Mouse (Mus musculus) heart, embryonic 16.5 days (tissue): ENCODE data around the gene Bcor. TPM values are rescaled to one million over a fixed set of nuclear protein-coding genes. Genes with fewer than 3 reads are reported as not detected.

ENCODE experiments used
- ATAC-seq: fragments of 200-750 bp; cut with Nextera tagmentation; replicated peaks from 2 replicates; pipeline ENCODE4 v1.8.0; 2017; ENCODE audit warnings: moderate number of reproducible peaks; ENCODE audit not compliant: insufficient read depth, low FRiP score; ENCODE audit errors: extremely low read depth
- H3K27ac ChIP-seq: fragments of 300-500 bp; sonication (generic); 2 replicates; pipeline ENCODE4 v1.5.1; 2014; ENCODE audit warnings: mild to moderate bottlenecking, low read length, control low read depth, moderate library complexity
- H3K27me3 ChIP-seq: fragments of 300-500 bp; sonication (generic); 2 replicates; pipeline ENCODE4 v1.6.1; 2014; ENCODE audit warnings: low read length, mixed read lengths; ENCODE audit not compliant: control insufficient read depth, insufficient read depth
- H3K36me3 ChIP-seq: fragments of 300-500 bp; sonication (generic); 2 replicates; pipeline ENCODE4 v1.6.1; 2014; ENCODE audit not compliant: control insufficient read depth, insufficient read depth
- H3K4me1 ChIP-seq: fragments of 300-500 bp; sonication (generic); 2 replicates; pipeline ENCODE4 v1.6.1; 2014; ENCODE audit warnings: low read length, mixed read lengths; ENCODE audit not compliant: control insufficient read depth, insufficient read depth
- H3K4me2 ChIP-seq: fragments of 300-500 bp; sonication (generic); 2 replicates; pipeline ENCODE4 v1.6.1; 2014; ENCODE audit warnings: low read depth, mild to moderate bottlenecking, control low read depth, low read length
- H3K4me3 ChIP-seq: fragments of 300-500 bp; sonication (generic); 2 replicates; pipeline ENCODE4 v1.5.1; 2014; ENCODE audit warnings: mild to moderate bottlenecking, control low read depth, low read length
- H3K9ac ChIP-seq: fragments of 300-500 bp; sonication (generic); 2 replicates; pipeline ENCODE4 v1.6.1; 2014; ENCODE audit warnings: low read length, control low read depth
- H3K9me3 ChIP-seq: fragments of 300-500 bp; sonication (generic); replicated peaks from 2 replicates; pipeline ENCODE4 v1.6.1; 2016; ENCODE audit warnings: low read length; ENCODE audit not compliant: control insufficient read depth
- WGBS: fragments of 180-500 bp; shearing (Covaris S2); extraction: QIAGEN DNeasy Blood & Tissue Kit; methylation state at CpG from one replicate; pipeline ENCODE4 v1.1.7; 2014; 5-methylcytosine and 5-hydroxymethylcytosine counted together
- polyA plus RNA-seq: library from polyadenylated mRNA; unstranded; fragments of >200 nt; fragmentation: Nextera tagmentation; extraction: Ambion mirVana; gene quantifications from 2 replicates; pipeline ENCODE4 v1.2.1, GENCODE M21; 2015

Gene Bcor
- polyA plus RNA-seq, 1 experiment from 2014 or later: 11.5 TPM

- no peaks in the 10 kb centered on the region for H3K36me3 ChIP-seq
- no peak overlapping the region for H3K4me2 ChIP-seq
- 53% methylated on average over 11 of the region's 11 CpGs for WGBS
- H3K27me3 ChIP-seq: no peaks in the 10 kb centered on the region; the same call in 1 of the 2 replicates
- ATAC-seq: peak; percentile 46
- H3K9me3 ChIP-seq: no peaks in the 10 kb centered on the region
- no peak overlapping the region for H3K9ac ChIP-seq
- H3K27ac ChIP-seq: peak overlapping the region; percentile 73
- H3K4me3 ChIP-seq: no peak overlapping the region
- 0 out of 2 replicates have a peak, but pooled peaks cover 2% of the 10 kb centered on the region for H3K4me1 ChIP-seq
These were observed 4.7 kb upstream of the Bcor start for GRCm38 (mm10) chrX:12164591-12165529.

GRCm38 (mm10) chrX:12159534-12159881 lies 647 bp downstream of the Bcor start:
- ATAC-seq: no peak
- peak overlapping the region; percentile 60 for H3K4me3 ChIP-seq
- H3K4me2 ChIP-seq: peak overlapping the region; percentile 71
- H3K27me3 ChIP-seq: peaks cover 22% of the 10 kb centered on the region; the same call in 1 of the 2 replicates
- WGBS: 7% methylated on average over 15 of the region's 19 CpGs
- no peaks in the 10 kb centered on the region for H3K9me3 ChIP-seq
- no peaks in the 10 kb centered on the region for H3K36me3 ChIP-seq
- H3K9ac ChIP-seq: peak overlapping the region; percentile 81
- peaks cover 22% of the 10 kb centered on the region for H3K4me1 ChIP-seq
- H3K27ac ChIP-seq: peak overlapping the region; percentile 90

GRCm38 (mm10) chrX:12158821-12159533 lies 1.2 kb downstream of the Bcor start:
- peaks cover 22% of the 10 kb centered on the region for H3K4me1 ChIP-seq
- no peaks in the 10 kb centered on the region for H3K9me3 ChIP-seq
- H3K27me3 ChIP-seq: peaks cover 25% of the 10 kb centered on the region; the same call in 1 of the 2 replicates
- 4% methylated on average over 31 of the region's 31 CpGs for WGBS
- H3K36me3 ChIP-seq: no peaks in the 10 kb centered on the region
- ATAC-seq: peak; percentile 30
- peak overlapping the region; percentile 71 for H3K4me2 ChIP-seq
- H3K9ac ChIP-seq: peak overlapping the region; percentile 81
- peak overlapping the region; percentile 60 for H3K4me3 ChIP-seq
- H3K27ac ChIP-seq: peak overlapping the region; percentile 90

GRCm38 (mm10) chrX:12158244-12158820 lies 1.8 kb downstream of the Bcor start:
- peak; percentile 46 for ATAC-seq

GRCm38 (mm10) chrX:12157331-12157930 lies 2.7 kb downstream of the Bcor start:
- H3K9ac ChIP-seq: peak overlapping the region; percentile 81
- 5% methylated on average over 25 of the region's 25 CpGs for WGBS
- H3K36me3 ChIP-seq: no peaks in the 10 kb centered on the region
- H3K4me3 ChIP-seq: peak overlapping the region; percentile 60
- no peaks in the 10 kb centered on the region for H3K9me3 ChIP-seq
- ATAC-seq: 0 out of 2 replicates have a peak, but pooled peaks have one; percentile 19
- peaks cover 22% of the 10 kb centered on the region for H3K4me1 ChIP-seq
- H3K27ac ChIP-seq: peak overlapping the region; percentile 90
- H3K4me2 ChIP-seq: peak overlapping the region; percentile 71
- H3K27me3 ChIP-seq: peaks cover 30% of the 10 kb centered on the region; the same call in 1 of the 2 replicates

More at GRCm38 (mm10) chrX:12158244-12158820, 1.8 kb downstream of the Bcor start:
- 5% methylated on average over 44 of the region's 44 CpGs for WGBS
- peaks cover 26% of the 10 kb centered on the region; the same call in 1 of the 2 replicates for H3K27me3 ChIP-seq
- peak overlapping the region; percentile 71 for H3K4me2 ChIP-seq
- H3K9me3 ChIP-seq: no peaks in the 10 kb centered on the region
- peak overlapping the region; percentile 81 for H3K9ac ChIP-seq
- peaks cover 22% of the 10 kb centered on the region for H3K4me1 ChIP-seq
- peak overlapping the region; percentile 60 for H3K4me3 ChIP-seq
- H3K27ac ChIP-seq: peak overlapping the region; percentile 90
- H3K36me3 ChIP-seq: no peaks in the 10 kb centered on the region

GRCm38 (mm10) chrX:12155842-12156291 lies 4.3 kb downstream of the Bcor start:
- Histone ChIP-seq H3K4me3 (peak overlapping the region; percentile 46), H3K9me3 (no peaks in the 10 kb centered on the region), H3K9ac (peak overlapping the region; percentile 71), H3K27me3 (peaks cover 40% of the 10 kb centered on the region), H3K36me3 (no peaks in the 10 kb centered on the region), H3K4me2 (peak overlapping the region; percentile 66), H3K27ac (peak overlapping the region; percentile 48), H3K4me1 (peaks cover 29% of the 10 kb centered on the region)
- 6% methylated on average over 30 of the region's 30 CpGs for WGBS
- ATAC-seq: no peak

GRCm38 (mm10) chrX:12155068-12155840 lies 4.9 kb downstream of the Bcor start:
- peak overlapping the region; percentile 48; the same call in 1 of the 2 replicates for H3K27ac ChIP-seq
- ATAC-seq: no peak
- H3K4me3 ChIP-seq: peak overlapping the region; percentile 46
- no peaks in the 10 kb centered on the region for H3K9me3 ChIP-seq
- H3K36me3 ChIP-seq: no peaks in the 10 kb centered on the region
- peaks cover 46% of the 10 kb centered on the region for H3K27me3 ChIP-seq
- peak overlapping the region; percentile 66 for H3K4me2 ChIP-seq
- peak overlapping the region; percentile 71 for H3K9ac ChIP-seq
- 23% methylated on average over 27 of the region's 30 CpGs for WGBS
- peaks cover 33% of the 10 kb centered on the region for H3K4me1 ChIP-seq
